In the genomic region with DNA sequence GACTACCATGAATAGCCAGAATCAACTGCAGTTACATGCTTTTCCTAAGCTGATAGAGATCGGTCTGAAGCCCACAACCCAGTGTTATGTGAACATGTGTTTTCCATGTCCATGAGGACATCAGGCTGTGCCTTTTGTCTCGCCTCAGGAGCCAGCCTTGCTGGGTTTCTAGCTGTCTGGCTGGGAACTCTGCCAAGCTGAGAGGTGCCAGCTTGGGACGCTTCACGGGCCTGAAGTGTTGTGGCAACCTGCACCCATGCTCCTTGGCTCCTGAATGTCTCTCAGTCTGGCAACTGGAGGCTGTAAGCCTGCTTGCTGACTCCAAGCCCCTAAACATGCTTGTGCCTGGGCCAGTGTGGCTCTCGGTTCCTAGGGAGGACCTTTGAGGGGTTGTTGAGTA, we compare ENCODE assay signal across 9 mouse cellular contexts. TPM values are rescaled to one million over a fixed set of nuclear protein-coding genes. Genes with fewer than 3 reads are reported as not detected.
DNase-seq lines count a peak whose midpoint lies in the region; ATAC-seq lines count a peak whose summit lies in the region.
"Had no signal": no experiment of that assay in that cellular context is flagged by ENCODE, and none has a peak within 500 bp of the region (broad histone marks: within the 10 kb centered on the region; RNA-seq: fewer than 3 reads in every experiment).

No protein-coding gene starts in this region.

- no peaks in the 10 kb centered on the region for H3K36me3 ChIP-seq in heart, embryonic 10.5 days

- ATAC-seq in granulocyte monocyte progenitor cell, adult 5-6 weeks (replicated peaks; ENCODE audit: poor library complexity, severe bottlenecking) = no peak

- H3K9me3 ChIP-seq in heart, embryonic 10.5 days = no peaks in the 10 kb centered on the region

- 84% methylated on average over 5 of the region's 5 CpGs for WGBS in heart, embryonic 10.5 days

- H3K4me3 ChIP-seq in heart, embryonic 10.5 days = no peak overlapping the region

- DNase-seq in heart, adult 11 months = peak; percentile 93
- no peak for DNase-seq in heart, embryonic 10.5 days (ENCODE audit: low spot score)
- peak; percentile 59 to 60 for DNase-seq in right cerebral cortex, postnatal 10 days (ENCODE audit: low spot score in 2 of 2)
- no peak for DNase-seq in right cerebral cortex, adult 2 months (ENCODE audit: low spot score in 2 of 2)
- DNase-seq in gastrocnemius, postnatal 10 days = peak; percentile 64
- peak; percentile 11 for DNase-seq in lung, postnatal 10 days
- no peak for DNase-seq in left cerebral cortex, adult 9 months (ENCODE audit: low spot score in 2 of 2)
- DNase-seq: thymus, adult 2 months had no signal

- H3K4me1 ChIP-seq in heart, embryonic 10.5 days = no peaks in the 10 kb centered on the region; the same call in 1 of the 2 replicates

- H3K27ac ChIP-seq in heart, embryonic 10.5 days = no peak overlapping the region

- H3K27me3 ChIP-seq in heart, embryonic 10.5 days (ENCODE audit: insufficient read depth, poor library complexity, severe bottlenecking) = no peaks in the 10 kb centered on the region

RNA-seq across cellular contexts. Expression of a gene that starts 21.6 kb away (rescaled TPM):
- polyA plus RNA-seq in heart, embryonic 10.5 days (2016; fragmentation: Nextera tagmentation; extraction: Ambion mirVana) = 13.0 and 15.0 TPM in 2 replicates
- 1 to 10 TPM; 5.7 to 7.3 TPM for total RNA-seq in gastrocnemius, postnatal 10 days (2021)
- total RNA-seq in granulocyte monocyte progenitor cell, adult 5-6 weeks (2014; fragmentation: Nextera tagmentation) = 11.4 and 12.2 TPM in 2 replicates
- total RNA-seq in granulocyte monocyte progenitor cell, adult 5-6 weeks (2017) = 2.2 and 4.5 TPM in 2 replicates

RNA-seq across cellular contexts. Expression of a gene that starts 21.7 kb away (rescaled TPM):
- 647 and 658 TPM in 2 replicates for polyA plus RNA-seq in heart, embryonic 10.5 days (2016; fragmentation: Nextera tagmentation; extraction: Ambion mirVana)
- total RNA-seq in gastrocnemius, postnatal 10 days (2021) = 100 to 1,000 TPM; 254 to 263 TPM
- 410 and 536 TPM in 2 replicates for total RNA-seq in granulocyte monocyte progenitor cell, adult 5-6 weeks (2014; fragmentation: Nextera tagmentation)
- total RNA-seq in granulocyte monocyte progenitor cell, adult 5-6 weeks (2017) = 307 and 413 TPM in 2 replicates

Comparison
In these comparisons a context has a peak if more than half of its experiments do, and no peak if none do; other contexts are left out.
1. DNase-seq: peak in heart, adult 11 months (single experiment), right cerebral cortex, postnatal 10 days (2 of 2), gastrocnemius, postnatal 10 days (single experiment) and lung, postnatal 10 days (single experiment); none in heart, embryonic 10.5 days (single experiment), right cerebral cortex, adult 2 months (0 of 2) and left cerebral cortex, adult 9 months (0 of 2).